Mouse (Mus musculus): Measurements from ENCODE around the gene Foxa1. TPM values are rescaled to one million over a fixed set of nuclear protein-coding genes. Genes with fewer than 3 reads are reported as not detected.
A peak's percentile ranks its signal among the peaks of the same experiment; 100 is the strongest.

Gene Foxa1
- polyA plus RNA-seq, 1 experiment = 28.5 TPM

DNA sequence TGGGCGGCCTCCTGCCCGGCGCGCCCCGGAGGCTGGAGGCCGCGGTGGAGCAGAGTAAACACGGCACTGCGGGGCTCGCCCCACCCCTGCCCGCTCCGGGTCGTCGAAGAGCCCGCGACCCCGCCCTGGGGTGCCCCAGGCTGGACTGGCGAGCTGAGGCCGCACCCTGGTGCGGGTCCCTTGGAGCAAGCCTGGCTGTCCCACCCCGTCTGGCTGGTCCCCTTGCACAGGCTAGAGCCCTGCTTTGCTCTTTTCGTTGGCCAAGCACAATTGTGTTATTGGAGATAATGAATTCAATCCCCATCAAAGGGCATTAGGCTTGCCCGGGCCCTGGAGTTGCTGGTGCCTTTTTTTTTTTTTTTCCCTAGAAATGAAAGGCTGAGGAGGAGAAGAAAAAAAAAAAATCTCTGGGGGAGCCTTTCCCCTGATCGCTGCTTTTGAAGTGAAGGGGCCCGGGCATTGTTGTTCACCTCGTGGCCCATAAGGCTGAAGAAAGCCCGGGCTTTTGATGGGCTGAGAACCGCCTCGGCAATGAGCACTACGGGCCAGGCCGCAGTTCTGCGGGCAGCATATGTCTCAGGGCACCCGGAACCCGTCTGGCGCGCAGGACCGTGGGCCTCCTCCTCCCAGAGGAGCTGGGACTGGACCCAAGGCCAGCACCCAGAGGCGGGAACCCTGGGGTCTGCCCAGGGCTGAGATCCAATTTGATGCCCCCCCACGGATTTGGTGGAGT, 11.7 kb downstream of the Foxa1 start:
- peaks cover 3% of the 10 kb centered on the region; the same call in 1 of the 2 replicates for H3K4me1 ChIP-seq (ENCODE audit: control insufficient read depth, insufficient read depth, low read length)
- TF ChIP-seq CTCF (IDR thresholded peaks at IDR 0.05; ENCODE audit: insufficient read depth, low read length) (no peak), POLR2A (IDR thresholded peaks at IDR 0.05; ENCODE audit: borderline replicate concordance, extremely low read depth, low read depth, low read length) (0 out of 2 replicates have a peak, but pooled peaks have one; percentile 7)
- H3K4me3 ChIP-seq (replicated peaks; ENCODE audit: extremely low read depth, low read depth, low read length) = peak overlapping the region; percentile 6
- 3% methylated on average over 34 of the region's 39 CpGs for WGBS
- DNase-seq = peak; percentile 66

DNA sequence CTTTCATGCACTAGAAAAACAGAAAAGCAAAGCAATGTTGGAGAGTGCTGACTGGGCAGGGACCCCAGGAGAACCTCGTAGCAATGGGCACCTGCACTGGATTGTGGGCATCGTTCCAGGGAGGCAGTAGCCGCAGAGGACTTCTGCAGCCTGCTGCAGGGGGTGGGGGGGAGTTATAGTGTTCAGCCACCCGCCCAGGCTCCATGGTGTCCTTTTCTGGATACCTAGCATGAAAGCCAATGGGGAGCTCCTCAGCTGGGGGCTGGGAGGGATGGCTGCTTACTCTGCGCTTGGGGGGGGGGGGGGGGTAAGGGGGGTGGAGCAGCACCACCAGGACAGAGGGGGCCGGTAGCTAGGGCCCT, 12.2 kb downstream of the Foxa1 start:
- TF ChIP-seq CTCF (IDR thresholded peaks at IDR 0.05; ENCODE audit: insufficient read depth, low read length) (no peak), POLR2A (IDR thresholded peaks at IDR 0.05; ENCODE audit: borderline replicate concordance, extremely low read depth, low read depth, low read length) (no peak)
- 2% methylated on average over 4 of the region's 6 CpGs for WGBS
- DNase-seq = peak; percentile 38
- H3K4me3 ChIP-seq (replicated peaks; ENCODE audit: extremely low read depth, low read depth, low read length) = no peak overlapping the region
- H3K4me1 ChIP-seq (ENCODE audit: control insufficient read depth, insufficient read depth, low read length) = peaks cover 3% of the 10 kb centered on the region; the same call in 1 of the 2 replicates

DNA sequence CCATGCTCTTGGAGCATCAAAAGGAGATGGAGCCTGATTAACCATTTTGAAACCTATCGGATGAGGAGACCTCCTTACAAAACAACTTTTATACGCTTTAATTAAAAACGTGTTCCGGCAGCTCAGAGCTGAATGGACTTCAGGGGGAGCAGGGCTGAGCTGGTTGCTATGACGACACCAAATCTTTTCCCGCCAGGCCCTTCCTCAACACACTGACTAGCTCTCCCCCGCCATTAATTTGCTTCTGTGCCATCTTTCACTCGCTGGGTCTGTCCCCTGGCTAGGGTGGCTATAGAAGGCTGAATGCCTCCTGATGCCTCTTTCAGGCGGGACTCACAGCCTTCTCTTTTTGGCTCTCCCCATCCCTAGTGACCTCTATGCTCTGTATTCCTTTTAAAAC, 16.2 kb downstream of the Foxa1 start:
- DNase-seq = no peak
- TF ChIP-seq CTCF (IDR thresholded peaks at IDR 0.05; ENCODE audit: insufficient read depth, low read length) (no peak), POLR2A (IDR thresholded peaks at IDR 0.05; ENCODE audit: borderline replicate concordance, extremely low read depth, low read depth, low read length) (no peak)
- H3K4me1 ChIP-seq (ENCODE audit: control insufficient read depth, insufficient read depth, low read length) = no peaks in the 10 kb centered on the region
- WGBS = 41% methylated on average over 9 of the region's 9 CpGs
- no peak overlapping the region for H3K4me3 ChIP-seq (replicated peaks; ENCODE audit: extremely low read depth, low read depth, low read length)

DNA sequence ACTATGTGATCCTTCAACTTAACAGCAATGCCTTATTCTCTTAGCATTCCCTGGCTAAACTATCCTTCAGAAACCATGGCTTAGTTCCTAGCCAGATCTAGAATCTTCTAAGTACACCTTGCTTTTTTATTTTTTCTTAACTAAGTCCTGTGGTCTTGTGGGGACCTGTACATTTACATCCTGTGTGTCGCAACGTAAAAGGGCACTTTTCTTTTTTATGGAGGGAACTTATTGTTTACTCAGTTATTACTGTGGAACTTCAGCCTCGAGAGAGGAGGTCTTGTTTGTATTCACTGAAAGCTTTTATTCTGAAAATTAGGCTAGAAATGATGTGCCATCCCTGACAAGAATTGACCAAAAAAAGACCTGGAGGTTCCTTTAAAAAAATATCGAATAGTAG, 18.4 kb downstream of the Foxa1 start:
- Histone ChIP-seq H3K4me1 (ENCODE audit: control insufficient read depth, insufficient read depth, low read length) (no peaks in the 10 kb centered on the region), H3K4me3 (replicated peaks; ENCODE audit: extremely low read depth, low read depth, low read length) (no peak overlapping the region)
- DNase-seq = no peak
- TF ChIP-seq POLR2A (IDR thresholded peaks at IDR 0.05; ENCODE audit: borderline replicate concordance, extremely low read depth, low read depth, low read length) (no peak), CTCF (IDR thresholded peaks at IDR 0.05; ENCODE audit: insufficient read depth, low read length) (no peak)
- 41% methylated on average over 4 of the region's 4 CpGs for WGBS

DNA sequence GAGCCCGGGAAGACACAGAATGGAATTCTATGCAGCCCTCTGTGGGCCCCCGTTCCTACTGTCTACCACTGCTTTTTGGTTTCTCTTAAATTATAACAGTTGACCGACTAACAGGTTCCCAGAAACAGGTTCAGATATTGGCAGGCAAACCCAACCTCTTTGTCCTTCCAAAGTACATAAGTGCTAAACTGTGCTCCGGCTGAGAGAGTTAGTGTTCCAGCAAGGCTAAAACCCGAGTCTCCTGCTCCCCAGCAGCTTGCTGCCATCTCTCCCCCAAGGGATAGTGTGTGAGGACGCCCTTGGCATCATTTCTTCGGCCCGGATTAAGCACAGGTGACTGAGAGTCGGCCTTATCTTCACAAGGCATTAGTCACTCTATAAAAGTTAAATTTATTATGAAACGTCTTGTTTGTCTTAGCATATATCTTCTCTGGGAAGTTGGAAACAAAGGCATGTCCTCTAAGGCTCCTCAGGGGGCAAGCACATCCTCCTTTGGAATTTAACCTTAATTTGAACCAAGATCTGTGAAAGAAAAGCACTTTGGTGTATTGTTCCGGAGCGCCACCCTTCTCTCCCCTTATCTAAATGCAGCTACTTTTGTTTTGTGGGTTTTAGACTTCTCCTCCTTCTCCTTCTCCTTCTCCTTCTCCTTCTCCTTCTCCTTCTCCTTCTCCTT, 30.9 kb downstream of the Foxa1 start:
- no peak for DNase-seq

DNA sequence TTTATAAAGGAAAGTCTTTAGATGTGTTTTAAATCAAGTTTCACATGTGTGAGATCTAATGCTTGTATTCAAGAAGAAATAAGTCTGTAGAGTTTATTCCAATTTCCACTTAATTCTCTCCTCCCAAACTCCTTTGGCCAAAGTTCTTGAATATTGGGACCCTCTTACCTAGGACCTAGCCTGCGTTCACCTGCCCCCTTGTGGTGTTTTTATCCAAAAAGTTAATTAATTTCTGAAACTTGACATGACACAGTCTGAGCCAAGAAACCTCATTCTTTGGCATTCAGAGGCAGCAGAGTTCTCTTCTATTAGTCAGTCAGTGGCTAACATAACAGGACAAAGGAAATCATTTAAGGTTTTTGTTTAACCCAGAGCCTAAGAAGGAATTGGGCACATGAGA, 32.2 kb downstream of the Foxa1 start:
- TF ChIP-seq CTCF (IDR thresholded peaks at IDR 0.05; ENCODE audit: insufficient read depth, low read length) (no peak), POLR2A (IDR thresholded peaks at IDR 0.05; ENCODE audit: borderline replicate concordance, extremely low read depth, low read depth, low read length) (no peak)
- no peak for DNase-seq
- 37% methylated on average over 1 of the region's 1 CpGs for WGBS
- Histone ChIP-seq H3K4me3 (replicated peaks; ENCODE audit: extremely low read depth, low read depth, low read length) (no peak overlapping the region), H3K4me1 (ENCODE audit: control insufficient read depth, insufficient read depth, low read length) (no peaks in the 10 kb centered on the region)

More for the DNA sequence above, 30.9 kb downstream of the Foxa1 start:
- WGBS = 46% methylated on average over 12 of the region's 12 CpGs
- TF ChIP-seq POLR2A (IDR thresholded peaks at IDR 0.05; ENCODE audit: borderline replicate concordance, extremely low read depth, low read depth, low read length) = no peak
- no peak for TF ChIP-seq CTCF (IDR thresholded peaks at IDR 0.05; ENCODE audit: insufficient read depth, low read length)
- no peak overlapping the region for H3K4me3 ChIP-seq (replicated peaks; ENCODE audit: extremely low read depth, low read depth, low read length)
- no peaks in the 10 kb centered on the region for H3K4me1 ChIP-seq (ENCODE audit: control insufficient read depth, insufficient read depth, low read length)

DNA sequence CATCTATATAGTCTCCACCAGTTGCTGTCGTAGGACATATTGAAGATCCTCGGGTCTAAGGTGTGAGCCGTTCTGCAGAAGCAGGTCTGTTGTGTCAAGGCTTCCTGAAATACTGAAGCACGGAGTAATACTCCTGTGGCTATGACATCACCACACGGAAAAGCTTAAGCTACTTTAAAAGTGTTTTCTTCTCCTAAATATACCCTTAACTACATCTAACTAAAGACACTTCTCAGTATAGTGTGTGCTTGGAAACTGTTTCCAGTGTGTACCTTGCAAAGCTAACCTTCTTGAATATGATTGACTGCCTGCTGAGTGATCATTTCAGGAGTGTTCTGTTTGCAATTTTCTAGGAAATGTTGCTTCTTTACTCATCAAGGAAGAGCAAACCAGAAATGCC, 35.2 kb downstream of the Foxa1 start:
- DNase-seq = no peak
- H3K4me1 ChIP-seq (ENCODE audit: control insufficient read depth, insufficient read depth, low read length) = no peaks in the 10 kb centered on the region
- no peak overlapping the region for H3K4me3 ChIP-seq (replicated peaks; ENCODE audit: extremely low read depth, low read depth, low read length)
- 71% methylated on average over 5 of the region's 5 CpGs for WGBS
- no peak for TF ChIP-seq POLR2A (IDR thresholded peaks at IDR 0.05; ENCODE audit: borderline replicate concordance, extremely low read depth, low read depth, low read length)
- no peak for TF ChIP-seq CTCF (IDR thresholded peaks at IDR 0.05; ENCODE audit: insufficient read depth, low read length)

DNA sequence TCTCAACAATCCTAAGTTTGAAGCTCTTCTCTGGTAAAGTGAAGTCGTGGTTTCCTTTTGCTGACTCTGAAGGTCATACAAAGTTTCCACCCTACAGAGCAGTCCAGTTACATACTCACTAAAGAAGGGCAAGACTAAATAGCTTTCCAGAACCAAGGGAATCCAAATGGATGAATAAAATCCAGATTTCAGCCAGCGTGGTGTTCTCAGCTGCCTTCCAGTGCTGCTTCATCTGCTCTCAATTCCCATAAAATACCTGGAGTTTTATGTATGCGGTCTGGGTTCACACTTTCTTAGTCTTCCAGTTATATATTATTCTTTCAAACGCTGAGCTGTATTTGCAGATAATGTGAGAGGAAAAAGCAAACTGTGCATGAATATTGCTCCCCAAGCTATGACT, 35.6 kb downstream of the Foxa1 start:
- whole genome bisulfite sequencing = 83% methylated on average over 4 of the region's 4 CpGs
- no peaks in the 10 kb centered on the region for H3K4me1 ChIP-seq (ENCODE audit: control insufficient read depth, insufficient read depth, low read length)
- no peak for TF ChIP-seq POLR2A (IDR thresholded peaks at IDR 0.05; ENCODE audit: borderline replicate concordance, extremely low read depth, low read depth, low read length)
- no peak for TF ChIP-seq CTCF (IDR thresholded peaks at IDR 0.05; ENCODE audit: insufficient read depth, low read length)
- no peak for DNase-seq
- H3K4me3 ChIP-seq (replicated peaks; ENCODE audit: extremely low read depth, low read depth, low read length) = no peak overlapping the region

DNA sequence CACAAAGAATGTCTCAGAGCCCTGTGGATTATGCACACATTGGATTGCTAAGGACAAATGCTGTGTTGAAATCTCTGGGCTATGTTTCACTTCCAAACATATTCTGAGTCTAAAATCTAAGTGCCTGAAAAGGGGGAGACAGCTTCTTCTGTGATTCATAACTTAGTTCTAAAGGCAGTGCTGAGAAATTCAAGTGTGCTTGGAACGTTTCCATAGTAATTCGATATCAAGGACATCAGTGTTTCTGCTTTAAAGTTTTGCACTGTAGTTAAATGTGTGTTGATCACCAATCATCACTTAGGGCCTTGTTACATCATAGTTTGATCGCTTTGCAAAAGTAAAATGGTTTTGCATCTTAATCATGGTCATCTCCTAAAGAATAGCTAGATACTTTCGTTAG, 37.0 kb downstream of the Foxa1 start:
- H3K4me3 ChIP-seq (replicated peaks; ENCODE audit: extremely low read depth, low read depth, low read length) = no peak overlapping the region
- H3K4me1 ChIP-seq (ENCODE audit: control insufficient read depth, insufficient read depth, low read length) = no peaks in the 10 kb centered on the region
- WGBS = 53% methylated on average over 4 of the region's 4 CpGs
- TF ChIP-seq POLR2A (IDR thresholded peaks at IDR 0.05; ENCODE audit: borderline replicate concordance, extremely low read depth, low read depth, low read length) = no peak
- no peak for TF ChIP-seq CTCF (IDR thresholded peaks at IDR 0.05; ENCODE audit: insufficient read depth, low read length)
- DNase-seq = no peak

DNA sequence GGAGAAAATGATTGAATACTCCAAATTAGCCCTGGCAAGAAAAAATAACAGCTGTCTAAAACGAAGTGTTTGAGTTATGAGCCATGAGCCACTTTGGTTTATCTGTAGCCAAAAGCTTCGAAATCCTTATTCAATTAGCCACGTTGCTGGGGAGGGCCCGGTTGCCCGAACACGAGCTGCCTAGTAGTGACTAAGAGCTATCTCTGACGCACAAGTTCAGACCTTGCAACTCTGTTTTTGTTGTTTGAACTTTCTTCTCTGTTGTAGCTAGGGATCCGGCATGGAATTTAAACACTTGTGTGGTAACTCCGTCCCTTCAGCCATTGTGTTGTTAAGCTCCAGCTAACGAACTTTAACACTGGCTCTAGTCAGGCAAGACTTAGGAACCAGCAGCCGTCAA, 37.8 kb downstream of the Foxa1 start:
- no peaks in the 10 kb centered on the region for H3K4me1 ChIP-seq (ENCODE audit: control insufficient read depth, insufficient read depth, low read length)
- DNase-seq = no peak
- WGBS = 48% methylated on average over 11 of the region's 11 CpGs
- no peak overlapping the region for H3K4me3 ChIP-seq (replicated peaks; ENCODE audit: extremely low read depth, low read depth, low read length)
- no peak for TF ChIP-seq POLR2A (IDR thresholded peaks at IDR 0.05; ENCODE audit: borderline replicate concordance, extremely low read depth, low read depth, low read length)
- no peak for TF ChIP-seq CTCF (IDR thresholded peaks at IDR 0.05; ENCODE audit: insufficient read depth, low read length)
